Mouse (Mus musculus) left cerebral cortex, adult 9 months (tissue): ENCODE measurements at regions not wholly inside any gene's neighbourhood (a gene's known extent, or its start where the extent isn't known, plus 50 kb on each side); places are given as distances from the start of the nearest gene placed in this dataset.
"Not testable (repeated sequence)": the region's sequence is repeated elsewhere in the genome, so short reads cannot be mapped to it uniquely, and the experiment has no call there.

Experiments
- DNase-seq, 2 experiments: peaks; one replicate each; pipeline ENCODE4 v3.0.0; 2022; ENCODE audit warnings: low spot score in 2 of 2

DNA sequence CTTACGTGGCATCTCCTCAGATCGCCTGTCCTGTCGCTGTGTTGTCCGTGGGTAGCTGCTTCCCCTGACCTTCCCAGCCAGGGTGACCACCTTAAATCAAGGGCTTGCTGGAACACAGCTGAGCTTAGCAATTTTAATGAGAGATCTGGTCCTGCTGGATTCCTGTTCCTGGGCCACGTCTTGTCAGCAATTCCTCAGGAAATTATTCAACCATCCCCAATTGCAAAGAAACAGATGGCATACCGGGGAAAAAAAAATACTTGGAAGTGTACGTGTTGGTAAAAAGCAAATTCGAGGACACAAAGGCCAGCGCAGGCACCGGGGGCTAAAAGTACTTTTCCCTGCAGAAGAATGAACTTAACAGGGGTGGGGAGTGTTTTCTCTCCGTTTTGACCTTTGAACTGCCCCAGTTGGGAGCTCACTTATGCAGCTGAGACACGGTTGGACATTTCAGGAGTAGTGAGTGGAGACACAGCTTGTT, 107.0 kb upstream of the Rhobtb1 start:
- no peak for DNase-seq

DNA sequence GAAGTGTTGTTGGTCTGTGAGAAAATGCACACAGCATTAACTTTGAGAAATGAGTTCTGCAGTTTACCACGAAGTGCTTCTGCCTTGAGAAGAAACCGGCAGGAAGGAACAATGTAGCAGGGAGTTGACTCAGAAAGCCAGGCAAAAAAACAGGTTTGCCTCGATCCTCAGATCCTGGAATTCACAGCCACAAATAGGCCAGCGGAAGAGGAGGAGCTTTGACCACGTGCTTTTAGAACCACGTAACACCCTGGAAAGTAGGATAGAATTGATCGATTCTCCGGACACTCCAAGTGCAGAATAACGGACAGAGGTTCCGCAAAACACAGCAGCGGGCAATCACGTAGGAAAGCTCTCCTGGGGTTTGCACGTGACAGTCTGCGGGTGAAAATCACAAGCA, 106.0 kb upstream of the Rhobtb1 start:
- DNase-seq: no peak

- DNase-seq: no peak
These were observed 105.2 kb upstream of the Rhobtb1 start for GRCm38 (mm10) chr10:69046008-69046555.

DNA sequence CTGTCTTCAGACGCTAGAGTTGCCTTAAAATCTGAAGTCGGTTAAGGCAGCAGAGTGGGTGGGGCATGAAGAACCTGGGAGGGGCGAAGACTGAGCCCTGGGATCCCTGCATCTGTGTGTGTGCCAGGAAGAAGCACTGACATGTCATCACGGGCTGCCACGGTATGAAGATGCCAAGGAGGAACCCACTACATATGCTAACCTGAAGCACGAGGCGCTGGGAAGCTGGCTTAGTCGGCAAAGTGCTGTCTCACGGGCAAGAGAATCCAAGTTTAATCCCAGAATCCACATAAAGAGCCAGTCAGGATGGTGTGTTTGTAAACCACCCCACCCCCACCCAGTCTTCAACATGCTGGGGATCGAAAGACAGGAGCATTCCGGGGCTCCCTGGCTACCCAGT, 73.2 kb upstream of the Rhobtb1 start:
- DNase-seq: no peak

DNA sequence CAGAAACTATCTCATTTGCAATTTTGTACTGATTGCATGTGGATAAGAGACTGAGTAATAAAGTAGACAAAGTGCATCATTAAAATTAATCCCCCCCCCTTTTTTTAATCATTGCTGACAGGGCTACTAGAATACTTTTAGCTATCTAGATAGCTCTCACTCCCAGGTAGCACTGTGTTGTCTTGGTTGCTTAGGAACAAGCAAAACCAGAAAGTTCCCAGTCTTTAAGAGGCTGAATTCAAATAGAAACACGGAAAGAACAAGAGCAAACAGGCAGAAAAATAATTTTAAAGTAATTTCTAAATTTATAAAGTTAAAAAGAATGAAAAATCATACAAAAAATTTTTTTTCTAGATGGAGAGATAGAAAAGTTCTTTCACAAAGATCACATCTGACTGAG, 65.0 kb upstream of the Rhobtb1 start:
- DNase-seq: no peak

DNA sequence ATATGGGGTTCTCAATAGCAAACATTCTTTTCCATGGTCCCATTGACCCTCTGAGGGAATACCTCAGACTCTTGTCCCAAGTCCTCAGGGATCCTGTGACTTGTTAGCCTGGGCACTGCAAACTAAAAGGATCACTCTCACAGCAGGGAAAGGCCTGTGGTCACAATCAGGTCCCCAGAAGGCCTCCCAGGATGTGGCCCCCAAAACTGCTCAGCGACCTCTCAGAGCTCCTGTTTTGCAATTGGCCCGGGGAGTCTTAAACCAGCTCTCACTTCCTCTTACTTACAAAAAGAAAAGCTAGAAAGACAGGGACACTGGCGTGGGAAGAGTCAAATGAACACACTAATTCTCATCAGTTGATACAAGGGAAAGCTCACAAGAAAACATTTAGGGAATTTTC, 59.4 kb upstream of the Rhobtb1 start:
- no peak for DNase-seq

DNA sequence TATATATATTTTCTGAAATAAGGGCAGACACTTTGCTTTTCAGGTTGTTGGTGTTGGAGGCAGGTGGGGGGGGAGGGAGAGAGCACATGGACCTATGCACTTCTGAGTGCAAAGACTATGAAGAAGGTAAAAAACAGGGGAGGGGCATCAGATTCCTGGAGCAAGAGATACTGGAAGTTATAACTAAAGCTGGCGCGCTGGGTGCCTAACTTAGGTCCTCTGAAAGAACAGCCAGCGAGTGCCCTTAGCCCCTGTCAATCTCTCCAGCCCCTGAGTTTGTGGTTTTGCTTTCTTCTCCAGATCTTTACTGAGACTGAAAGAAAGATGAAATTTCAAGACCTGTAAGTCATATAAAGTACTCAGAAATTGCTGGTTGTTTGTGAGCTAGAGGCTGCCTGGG, 51.2 kb upstream of the Rhobtb1 start:
- DNase-seq: no peak

GRCm38 (mm10) chr10:69100742-69101141, 50.5 kb upstream of the Rhobtb1 start:
- DNase-seq: not testable (repeated sequence)
